Mouse (Mus musculus) liver, embryonic 14.5 days (tissue): Measurements from ENCODE around the gene Phlda1. TPM values are rescaled to one million over a fixed set of nuclear protein-coding genes. Genes with fewer than 3 reads are reported as not detected.
A peak's percentile ranks its signal among the peaks of the same experiment; 100 is the strongest.

Experiments
- ATAC-seq: fragments of 200-750 bp; cut with Nextera tagmentation; 2 replicates; pipeline ENCODE4 v1.8.0; 2017; ENCODE audit warnings: moderate number of reproducible peaks, mild to moderate bottlenecking, moderate library complexity; ENCODE audit not compliant: insufficient read depth
- DNase-seq, 3 experiments: peaks; one replicate each; pipeline ENCODE4 v3.0.0-alpha.2; 2012 to 2013; ENCODE audit warnings: low read depth in 3 of 3, low spot score in 3 of 3
- H3K27ac ChIP-seq: fragments of 300-500 bp; sonication (generic); 2 replicates; pipeline ENCODE4 v1.5.1; 2014; ENCODE audit warnings: moderate library complexity, mild to moderate bottlenecking, control low read depth, inconsistent platforms
- H3K27me3 ChIP-seq: fragments of 300-500 bp; sonication (generic); 2 replicates; pipeline ENCODE4 v1.6.1; 2014; ENCODE audit warnings: mild to moderate bottlenecking, low read length, moderate library complexity; ENCODE audit not compliant: control insufficient read depth, insufficient read depth
- H3K36me3 ChIP-seq: fragments of 300-500 bp; sonication (generic); replicated peaks from 2 replicates; pipeline ENCODE4 v1.6.1; 2014; ENCODE audit warnings: low read depth; ENCODE audit not compliant: control insufficient read depth, insufficient read depth
- H3K4me1 ChIP-seq, 2 experiments: fragments of 200-500 bp in 1 of 2; fragments of 300-500 bp in 1 of 2; sonication (generic) in 1 of 2; replicated peaks; 2 replicates each; pipeline ENCODE4 v1.6.1; 2012 to 2014; ENCODE audit warnings: antibody characterized with exemption in 1 of 2, inconsistent platforms in 1 of 2, low read length in 1 of 2; ENCODE audit not compliant: control insufficient read depth in 2 of 2, insufficient read depth in 2 of 2
- H3K4me2 ChIP-seq: fragments of 300-500 bp; sonication (generic); 2 replicates; pipeline ENCODE4 v1.6.1; 2014; ENCODE audit warnings: low read depth, mild to moderate bottlenecking, control low read depth, moderate library complexity
- H3K4me3 ChIP-seq, 2 experiments: fragments of 200-500 bp in 1 of 2; fragments of 300-500 bp in 1 of 2; sonication (generic) in 1 of 2; 2 replicates each; pipeline ENCODE4 v1.5.1; 2012 to 2014; ENCODE audit warnings: low read depth in 2 of 2, low read length in 2 of 2, mild to moderate bottlenecking in 2 of 2, control low read depth in 1 of 2, inconsistent platforms in 1 of 2, moderate library complexity in 1 of 2; ENCODE audit not compliant: insufficient read depth in 1 of 2
- H3K9ac ChIP-seq: fragments of 300-500 bp; sonication (generic); replicated peaks from 2 replicates; pipeline ENCODE4 v1.6.1; 2014; ENCODE audit warnings: mild to moderate bottlenecking, control low read depth, moderate library complexity
- H3K9me3 ChIP-seq: fragments of 300-500 bp; sonication (generic); 2 replicates; pipeline ENCODE4 v1.6.1; 2016; ENCODE audit warnings: low read length, mixed read lengths; ENCODE audit not compliant: control insufficient read depth
- CTCF ChIP-seq: IDR thresholded peaks from 2 replicates; pipeline ENCODE4 v1.5.1; 2016; ENCODE audit warnings: antibody characterized with exemption, low read depth, control low read depth
- EP300 ChIP-seq: IDR thresholded peaks from 2 replicates; pipeline ENCODE4 v1.6.1; 2016; ENCODE audit warnings: antibody characterized with exemption, low read depth
- WGBS: fragments of 180-500 bp; shearing (Covaris S2); extraction: QIAGEN DNeasy Blood & Tissue Kit; methylation state at CpG from one replicate; pipeline ENCODE4 v1.1.7; 2014; ENCODE audit not compliant: insufficient replicate concordance; 5-methylcytosine and 5-hydroxymethylcytosine counted together
- polyA plus RNA-seq, 2 experiments: library from polyadenylated mRNA; depleted of rRNA in 1 of 2; stranded (reverse) in 1 of 2; unstranded in 1 of 2; fragments of >200 nt; fragmentation: Nextera tagmentation in 1 of 2; extraction: Ambion mirVana in 1 of 2; gene quantifications; 2 replicates each; pipeline versions ENCODE4 v1.2.1 to v1.2.3; 2012 to 2014

The Phlda1 gene
- polyA plus RNA-seq, 2 experiments: 2.1 to 2.8 TPM

DNA sequence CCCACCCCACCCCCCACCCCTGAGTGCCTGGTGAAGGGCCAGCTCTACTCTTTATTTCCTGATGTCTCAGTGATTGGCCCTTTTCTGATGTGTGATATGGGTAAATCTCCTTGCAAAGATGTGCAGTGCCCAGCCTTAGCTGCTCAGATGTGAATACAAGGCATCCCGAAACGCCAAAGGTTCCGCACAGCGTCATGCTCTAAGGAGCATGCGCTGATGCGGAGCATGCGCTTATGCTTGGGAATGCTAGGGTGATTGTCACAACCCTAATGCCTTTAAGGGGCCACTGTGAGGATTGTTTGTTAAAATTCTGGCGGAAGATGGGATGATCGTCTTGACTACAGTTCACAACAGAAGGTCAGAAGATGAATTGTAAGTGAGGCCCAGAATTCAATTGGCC lies 34.6 kb downstream of the Phlda1 start:
- DNase-seq: no peak
- no peak for ATAC-seq
- 80% methylated on average over 9 of the region's 9 CpGs for WGBS
- Histone ChIP-seq H3K36me3 (no peaks in the 10 kb centered on the region), H3K9ac (no peak overlapping the region), H3K27me3 (no peaks in the 10 kb centered on the region), H3K27ac (no peak overlapping the region), H3K4me2 (no peak overlapping the region), H3K9me3 (no peaks in the 10 kb centered on the region), H3K4me1 (peaks cover 12 to 29% of the 10 kb centered on the region in 2 experiments), H3K4me3 (no peak overlapping the region)
- TF ChIP-seq EP300: no peak
- TF ChIP-seq CTCF: no peak

DNA sequence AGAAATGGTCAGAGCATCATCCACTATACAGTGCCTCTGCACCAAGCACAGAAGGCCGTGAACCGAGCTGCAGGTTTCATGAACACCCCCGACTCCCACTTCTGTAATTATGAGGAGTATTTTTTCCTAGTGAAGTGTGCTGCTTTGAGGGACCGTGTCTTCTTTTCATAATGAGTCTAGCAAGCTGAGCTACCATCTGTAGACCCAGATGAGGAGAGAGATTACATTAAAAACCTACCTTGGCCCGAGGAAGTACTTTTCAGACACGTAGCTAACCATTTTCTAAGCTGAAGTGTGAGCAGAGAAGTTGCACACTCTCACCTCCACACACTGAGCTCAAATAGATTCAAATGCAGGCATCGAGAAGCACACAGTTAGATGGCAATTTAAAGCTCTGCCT lies 37.0 kb downstream of the Phlda1 start:
- no peaks in the 10 kb centered on the region for H3K36me3 ChIP-seq
- TF ChIP-seq EP300 (no peak), CTCF (no peak)
- peaks cover 17 to 36% of the 10 kb centered on the region in 2 experiments for H3K4me1 ChIP-seq
- H3K9ac ChIP-seq: no peak overlapping the region
- DNase-seq (no peak), ATAC-seq (no peak)
- H3K4me2 ChIP-seq: no peak overlapping the region
- no peak overlapping the region for H3K27ac ChIP-seq
- no peaks in the 10 kb centered on the region for H3K27me3 ChIP-seq
- H3K4me3 ChIP-seq: no peak overlapping the region
- WGBS: 64% methylated on average over 7 of the region's 7 CpGs
- H3K9me3 ChIP-seq: no peaks in the 10 kb centered on the region

DNA sequence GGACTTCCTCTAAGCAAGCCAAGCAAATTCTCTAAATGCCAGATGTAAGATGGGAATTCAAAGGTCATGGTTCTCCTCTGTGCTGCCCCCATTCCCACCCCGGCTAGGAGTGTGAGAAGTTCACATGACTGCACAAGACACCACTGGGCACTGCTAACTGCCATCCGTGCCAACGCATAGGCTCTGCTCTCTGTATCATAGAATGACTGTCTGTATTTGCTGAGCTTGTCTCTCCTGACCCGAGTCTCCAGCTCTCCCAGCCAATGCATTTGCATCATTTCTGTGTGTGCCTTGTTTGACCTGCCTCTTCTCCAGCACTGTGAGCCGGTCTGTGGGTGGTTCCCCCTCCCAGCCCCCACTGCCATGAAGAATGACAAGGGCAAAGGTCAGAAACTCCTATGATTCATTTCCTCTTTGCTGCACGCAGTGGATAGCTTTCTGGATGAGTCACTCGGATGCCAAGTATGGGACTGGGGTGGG lies 37.7 kb downstream of the Phlda1 start:
- ATAC-seq (peak; percentile 64), DNase-seq (peak in 2 of 3 experiments; percentile 20 to 30)
- Histone ChIP-seq H3K9me3 (no peaks in the 10 kb centered on the region), H3K4me3 (no peak overlapping the region), H3K4me1 (peaks cover 17 to 36% of the 10 kb centered on the region in 2 experiments), H3K9ac (no peak overlapping the region), H3K27ac (no peak overlapping the region), H3K27me3 (no peaks in the 10 kb centered on the region), H3K4me2 (no peak overlapping the region), H3K36me3 (no peaks in the 10 kb centered on the region)
- WGBS: 22% methylated on average over 7 of the region's 7 CpGs
- TF ChIP-seq EP300 (no peak), CTCF (no peak)

DNA sequence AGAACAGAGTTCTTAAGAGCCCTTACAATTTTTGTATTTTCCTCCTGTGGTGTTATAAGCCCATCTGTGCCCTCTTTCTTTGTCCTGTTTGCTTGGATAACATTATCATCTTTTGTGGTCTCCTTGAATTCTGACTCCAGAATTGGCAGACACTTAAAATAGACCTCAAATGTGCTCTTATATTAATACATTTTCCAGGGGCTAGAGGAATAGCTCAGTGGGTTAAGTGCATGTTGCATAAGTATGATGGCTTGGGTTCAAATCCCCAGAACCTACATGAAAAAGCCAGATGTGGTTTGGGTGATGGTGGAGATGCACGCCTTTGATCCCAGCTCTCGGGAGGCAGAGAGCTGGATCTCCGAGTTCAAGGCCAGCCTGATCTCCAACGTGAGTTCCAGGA lies 38.2 kb downstream of the Phlda1 start:
- no peaks in the 10 kb centered on the region for H3K9me3 ChIP-seq
- H3K9ac ChIP-seq: no peak overlapping the region
- H3K36me3 ChIP-seq: no peaks in the 10 kb centered on the region
- no peak overlapping the region for H3K4me3 ChIP-seq
- no peak for ATAC-seq
- WGBS: 64% methylated on average over 4 of the region's 4 CpGs
- no peak overlapping the region for H3K4me2 ChIP-seq
- no peaks in the 10 kb centered on the region for H3K27me3 ChIP-seq
- peaks cover 17 to 36% of the 10 kb centered on the region in 2 experiments for H3K4me1 ChIP-seq
- TF ChIP-seq EP300 (no peak), CTCF (no peak)
- no peak for DNase-seq
- H3K27ac ChIP-seq: no peak overlapping the region

DNA sequence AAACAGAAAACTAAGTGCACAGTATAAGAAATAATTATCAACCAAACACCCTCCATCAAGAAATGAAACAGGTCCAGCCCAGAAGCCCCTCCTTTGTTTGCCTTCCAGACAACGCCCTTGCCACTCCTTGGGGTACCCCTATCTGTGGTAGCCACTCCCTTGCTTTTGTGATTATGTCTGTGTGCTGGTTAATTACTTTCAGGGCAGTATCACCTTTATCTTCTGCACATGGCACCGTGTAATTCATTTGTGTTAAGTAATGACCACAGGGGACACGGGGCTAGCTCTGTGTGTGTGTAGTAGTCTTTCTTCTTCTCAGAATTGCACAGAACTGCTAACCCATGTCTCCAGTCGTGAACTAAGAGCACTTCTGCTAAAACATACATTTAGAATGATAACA lies 39.6 kb downstream of the Phlda1 start:
- ATAC-seq (peak; percentile 67), DNase-seq (no peak)
- H3K4me3 ChIP-seq: no peak overlapping the region
- no peaks in the 10 kb centered on the region for H3K27me3 ChIP-seq
- H3K9me3 ChIP-seq: no peaks in the 10 kb centered on the region
- peaks cover 17 to 32% of the 10 kb centered on the region in 2 experiments for H3K4me1 ChIP-seq
- H3K4me2 ChIP-seq: no peak overlapping the region
- H3K27ac ChIP-seq: no peak overlapping the region
- H3K36me3 ChIP-seq: no peaks in the 10 kb centered on the region
- no peak overlapping the region for H3K9ac ChIP-seq
- WGBS: 17% methylated on average over 4 of the region's 4 CpGs
- TF ChIP-seq EP300 (no peak), CTCF (no peak)
